Mouse (Mus musculus): ENCODE measurements around the gene Spata25.

GRCm38 (mm10) chr2:164781876-164782275 is 46.5 kb downstream of the Spata25 start:
- TF ChIP-seq POLR2A (IDR thresholded peaks at IDR 0.05; ENCODE audit: insufficient read depth, low read depth, low read length) (no peak), CTCF (IDR thresholded peaks at IDR 0.05) (no peak)

All from heart, adult 2 months (tissue).